Mouse (Mus musculus) neural tube, embryonic 11.5 days (tissue): ENCODE data around the gene Hoxa5. TPM values are rescaled to one million over a fixed set of nuclear protein-coding genes. Genes with fewer than 3 reads are reported as not detected.

ENCODE experiments used
- ATAC-seq: fragments of 200-750 bp; cut with Nextera tagmentation; 2 replicates; pipeline ENCODE4 v1.8.0; 2017; ENCODE audit warnings: moderate number of reproducible peaks, mild to moderate bottlenecking, moderate TSS enrichment, moderate library complexity; ENCODE audit not compliant: insufficient read depth, low FRiP score, low TSS enrichment
- DNase-seq: peaks from one replicate; pipeline ENCODE4 v3.0.0-alpha.2; 2015; ENCODE audit warnings: low spot score
- H3K27ac ChIP-seq: fragments of 300-500 bp; sonication (generic); 2 replicates; pipeline ENCODE4 v1.5.1; 2014; ENCODE audit warnings: low read depth, mild to moderate bottlenecking, low read length
- H3K27me3 ChIP-seq: fragments of 300-500 bp; sonication (generic); 2 replicates; pipeline ENCODE4 v1.6.1; 2014; ENCODE audit warnings: mild to moderate bottlenecking, low read length, mixed read lengths; ENCODE audit not compliant: control insufficient read depth, insufficient read depth
- H3K36me3 ChIP-seq: fragments of 300-500 bp; sonication (generic); 2 replicates; pipeline ENCODE4 v1.6.1; 2014; ENCODE audit warnings: mild to moderate bottlenecking, low read length, moderate library complexity, mixed read lengths; ENCODE audit not compliant: control insufficient read depth, insufficient read depth
- H3K4me1 ChIP-seq: fragments of 300-500 bp; sonication (generic); 2 replicates; pipeline ENCODE4 v1.6.1; 2014; ENCODE audit warnings: low read length, mixed read lengths; ENCODE audit not compliant: control insufficient read depth, insufficient read depth
- H3K4me2 ChIP-seq: fragments of 300-500 bp; sonication (generic); 2 replicates; pipeline ENCODE4 v1.6.1; 2014; ENCODE audit warnings: low read depth, mild to moderate bottlenecking, moderate library complexity
- H3K4me3 ChIP-seq: fragments of 300-500 bp; sonication (generic); 2 replicates; pipeline ENCODE4 v1.5.1; 2014; ENCODE audit warnings: low read depth, low read length
- H3K9ac ChIP-seq: fragments of 300-500 bp; sonication (generic); 2 replicates; pipeline ENCODE4 v1.6.1; 2014; ENCODE audit warnings: mild to moderate bottlenecking, low read length
- H3K9me3 ChIP-seq: fragments of 300-500 bp; sonication (generic); 2 replicates; pipeline ENCODE4 v1.6.1; 2016; ENCODE audit warnings: low read length; ENCODE audit not compliant: control insufficient read depth
- WGBS: fragments of 180-500 bp; shearing (Covaris S2); extraction: QIAGEN DNeasy Blood & Tissue Kit; methylation state at CpG from one replicate; pipeline ENCODE4 v1.1.7; 2014; 5-methylcytosine and 5-hydroxymethylcytosine counted together
- polyA plus RNA-seq: library from polyadenylated mRNA; unstranded; fragments of >200 nt; fragmentation: Nextera tagmentation; extraction: Ambion mirVana; gene quantifications from 2 replicates; pipeline ENCODE4 v1.2.1, GENCODE M21; 2014

The Hoxa5 gene
- polyA plus RNA-seq, 1 experiment from 2014 or later = 53.4 TPM

GRCm38 (mm10) chr6:52184668-52185067, 19.7 kb downstream of the Hoxa5 start:
- WGBS = 4% methylated on average over 6 of the region's 6 CpGs
- Histone ChIP-seq H3K27ac (peak overlapping the region; percentile 92), H3K4me3 (peak overlapping the region; percentile 17), H3K4me1 (peaks cover 93% of the 10 kb centered on the region), H3K27me3 (no peaks in the 10 kb centered on the region), H3K36me3 (no peaks in the 10 kb centered on the region), H3K9ac (peak overlapping the region; percentile 59), H3K4me2 (peak overlapping the region; percentile 78), H3K9me3 (no peaks in the 10 kb centered on the region)
- ATAC-seq (0 out of 2 replicates have a peak, but pooled peaks have one; percentile 2), DNase-seq (peak; percentile 62)

GRCm38 (mm10) chr6:52183311-52184080, 20.9 kb downstream of the Hoxa5 start:
- H3K4me3 ChIP-seq = peak overlapping the region; percentile 16
- peak overlapping the region; percentile 78 for H3K4me2 ChIP-seq
- WGBS = 11% methylated on average over 10 of the region's 10 CpGs
- H3K36me3 ChIP-seq = no peaks in the 10 kb centered on the region
- H3K27ac ChIP-seq = peak overlapping the region; percentile 92
- ATAC-seq (no peak), DNase-seq (peak; percentile 27)
- peak overlapping the region; percentile 59 for H3K9ac ChIP-seq
- peaks cover 86% of the 10 kb centered on the region for H3K4me1 ChIP-seq
- no peaks in the 10 kb centered on the region for H3K9me3 ChIP-seq
- no peaks in the 10 kb centered on the region for H3K27me3 ChIP-seq

- no peaks in the 10 kb centered on the region for H3K36me3 ChIP-seq
- peak overlapping the region; percentile 59 for H3K9ac ChIP-seq
- 8% methylated on average over 1 of the region's 1 CpGs for WGBS
- H3K9me3 ChIP-seq = no peaks in the 10 kb centered on the region
- H3K4me2 ChIP-seq = peak overlapping the region; percentile 78
- no peaks in the 10 kb centered on the region for H3K27me3 ChIP-seq
- peaks cover 79% of the 10 kb centered on the region for H3K4me1 ChIP-seq
- H3K27ac ChIP-seq = peak overlapping the region; percentile 92
- H3K4me3 ChIP-seq = no peak overlapping the region
- ATAC-seq (0 out of 2 replicates have a peak, but pooled peaks have one; percentile 7), DNase-seq (no peak)
Observed at GRCm38 (mm10) chr6:52182793-52183192, 21.6 kb downstream of the Hoxa5 start.

GRCm38 (mm10) chr6:52182030-52182429, 22.4 kb downstream of the Hoxa5 start:
- Histone ChIP-seq H3K4me3 (0 out of 2 replicates have a peak overlapping the region, but pooled peaks have one; percentile 0), H3K4me1 (peaks cover 72% of the 10 kb centered on the region), H3K27ac (peak overlapping the region; percentile 100; the same call in 1 of the 2 replicates), H3K9me3 (no peaks in the 10 kb centered on the region), H3K9ac (no peak overlapping the region), H3K36me3 (no peaks in the 10 kb centered on the region), H3K4me2 (peak overlapping the region; percentile 78), H3K27me3 (no peaks in the 10 kb centered on the region)
- ATAC-seq = no peak
- DNase-seq = no peak
- WGBS = 15% methylated on average over 2 of the region's 2 CpGs

GRCm38 (mm10) chr6:52180726-52181125, 23.7 kb downstream of the Hoxa5 start:
- peak overlapping the region; percentile 100 for H3K27ac ChIP-seq
- peak; percentile 55 for DNase-seq
- H3K4me1 ChIP-seq = peaks cover 68% of the 10 kb centered on the region
- peak overlapping the region; percentile 99 for H3K9ac ChIP-seq
- no peak for ATAC-seq
- H3K36me3 ChIP-seq = no peaks in the 10 kb centered on the region
- H3K4me3 ChIP-seq = peak overlapping the region; percentile 91
- WGBS = 18% methylated on average over 3 of the region's 3 CpGs
- no peaks in the 10 kb centered on the region for H3K27me3 ChIP-seq
- no peaks in the 10 kb centered on the region for H3K9me3 ChIP-seq
- H3K4me2 ChIP-seq = peak overlapping the region; percentile 78

- Histone ChIP-seq H3K9ac (peak overlapping the region; percentile 99), H3K4me3 (peak overlapping the region; percentile 91), H3K27me3 (no peaks in the 10 kb centered on the region), H3K9me3 (no peaks in the 10 kb centered on the region), H3K4me1 (peaks cover 67% of the 10 kb centered on the region), H3K27ac (peak overlapping the region; percentile 100), H3K4me2 (peak overlapping the region; percentile 78), H3K36me3 (no peaks in the 10 kb centered on the region)
- DNase-seq (peak; percentile 66), ATAC-seq (no peak)
- 1% methylated on average over 11 of the region's 11 CpGs for WGBS
Observed at GRCm38 (mm10) chr6:52180213-52180710, 24.1 kb downstream of the Hoxa5 start.

GRCm38 (mm10) chr6:52179690-52180089, 24.7 kb downstream of the Hoxa5 start:
- DNase-seq (peak; percentile 59), ATAC-seq (no peak)
- no peaks in the 10 kb centered on the region for H3K9me3 ChIP-seq
- H3K27me3 ChIP-seq = no peaks in the 10 kb centered on the region
- H3K4me2 ChIP-seq = peak overlapping the region; percentile 78
- WGBS = under 1% methylated on average over 10 of the region's 10 CpGs
- H3K4me3 ChIP-seq = peak overlapping the region; percentile 91
- peak overlapping the region; percentile 100 for H3K27ac ChIP-seq
- H3K9ac ChIP-seq = peak overlapping the region; percentile 99
- no peaks in the 10 kb centered on the region for H3K36me3 ChIP-seq
- H3K4me1 ChIP-seq = peaks cover 61% of the 10 kb centered on the region

- peaks cover 58% of the 10 kb centered on the region for H3K4me1 ChIP-seq
- 0% methylated on average over 4 of the region's 4 CpGs for WGBS
- H3K9me3 ChIP-seq = no peaks in the 10 kb centered on the region
- no peaks in the 10 kb centered on the region for H3K27me3 ChIP-seq
- no peaks in the 10 kb centered on the region for H3K36me3 ChIP-seq
- peak overlapping the region; percentile 100 for H3K27ac ChIP-seq
- H3K4me3 ChIP-seq = peak overlapping the region; percentile 91
- peak; percentile 67 for DNase-seq
- H3K9ac ChIP-seq = peak overlapping the region; percentile 99
- ATAC-seq = no peak
- H3K4me2 ChIP-seq = peak overlapping the region; percentile 78
Observed at GRCm38 (mm10) chr6:52178918-52179665, 25.3 kb downstream of the Hoxa5 start.
